Mouse (Mus musculus): ENCODE data around the gene Scube1. TPM values are rescaled to one million over a fixed set of nuclear protein-coding genes. Genes with fewer than 3 reads are reported as not detected.

The Scube1 gene
- polyA plus RNA-seq, 1 experiment: 24.7 TPM

DNA sequence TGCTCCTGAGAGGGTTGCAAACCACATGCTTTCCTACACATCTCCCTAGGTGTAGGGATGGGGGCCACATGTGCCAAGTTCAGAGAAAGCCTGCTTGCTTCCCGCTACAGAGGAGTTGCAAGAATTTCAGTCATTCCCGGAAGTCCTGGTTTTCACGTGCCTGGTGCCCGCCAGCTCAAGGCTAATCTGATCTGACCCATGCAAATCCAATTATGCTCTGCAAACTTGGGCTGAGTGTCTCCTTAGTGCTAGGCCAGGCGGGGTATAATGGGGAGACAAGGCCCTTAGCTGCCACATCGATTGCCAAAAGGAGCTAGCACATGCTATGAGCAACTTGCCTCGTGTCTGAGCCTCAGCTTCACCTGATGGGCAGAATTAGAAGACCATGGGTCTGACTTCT, 62.7 kb downstream of the Scube1 start:
- peak; percentile 55 for DNase-seq (ENCODE audit: low read depth)
- TF ChIP-seq CTCF (IDR thresholded peaks at IDR 0.05; ENCODE audit: borderline replicate concordance, extremely low read depth, insufficient read depth, insufficient read length) (no peak), POLR2A (IDR thresholded peaks at IDR 0.05; ENCODE audit: borderline replicate concordance, extremely low read depth, insufficient read depth, insufficient read length, poor library complexity, severe bottlenecking) (no peak)

- no peak for DNase-seq (ENCODE audit: low read depth)
- TF ChIP-seq POLR2A (IDR thresholded peaks at IDR 0.05; ENCODE audit: borderline replicate concordance, extremely low read depth, insufficient read depth, insufficient read length, poor library complexity, severe bottlenecking) (no peak), CTCF (IDR thresholded peaks at IDR 0.05; ENCODE audit: borderline replicate concordance, extremely low read depth, insufficient read depth, insufficient read length) (no peak)
Measured at GRCm38 (mm10) chr15:83642518-83642917, 82.3 kb downstream of the Scube1 start.

DNA sequence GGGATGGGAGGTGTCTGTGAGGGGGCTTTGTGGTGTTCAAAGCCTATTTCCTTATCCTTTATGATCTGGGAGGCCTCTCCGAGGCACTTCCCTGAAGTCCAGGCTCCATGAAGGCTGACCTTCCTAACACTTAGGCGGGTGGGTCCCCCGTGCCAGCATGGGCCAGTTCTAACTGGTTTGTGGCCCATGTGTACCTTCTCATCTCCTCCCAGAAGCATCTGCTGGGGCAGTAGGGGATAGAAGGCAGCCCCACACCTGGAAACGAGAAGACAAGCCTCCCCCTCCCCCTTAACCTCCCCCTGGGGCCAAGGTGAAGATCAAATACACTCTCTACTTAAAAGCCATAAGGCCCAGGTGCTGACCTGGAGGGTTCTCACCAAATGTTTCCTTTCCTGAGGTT, 84.6 kb downstream of the Scube1 start:
- TF ChIP-seq CTCF (IDR thresholded peaks at IDR 0.05; ENCODE audit: borderline replicate concordance, extremely low read depth, insufficient read depth, insufficient read length): no peak
- no peak for TF ChIP-seq POLR2A (IDR thresholded peaks at IDR 0.05; ENCODE audit: borderline replicate concordance, extremely low read depth, insufficient read depth, insufficient read length, poor library complexity, severe bottlenecking)
- no peak for DNase-seq (ENCODE audit: low read depth)

- no peak for DNase-seq (ENCODE audit: low read depth)
- TF ChIP-seq CTCF (IDR thresholded peaks at IDR 0.05; ENCODE audit: borderline replicate concordance, extremely low read depth, insufficient read depth, insufficient read length) (no peak), POLR2A (IDR thresholded peaks at IDR 0.05; ENCODE audit: borderline replicate concordance, extremely low read depth, insufficient read depth, insufficient read length, poor library complexity, severe bottlenecking) (no peak)
Measured at GRCm38 (mm10) chr15:83639160-83639559, 85.7 kb downstream of the Scube1 start.

GRCm38 (mm10) chr15:83638196-83638899, 86.5 kb downstream of the Scube1 start:
- TF ChIP-seq POLR2A (IDR thresholded peaks at IDR 0.05; ENCODE audit: borderline replicate concordance, extremely low read depth, insufficient read depth, insufficient read length, poor library complexity, severe bottlenecking) (no peak), CTCF (IDR thresholded peaks at IDR 0.05; ENCODE audit: borderline replicate concordance, extremely low read depth, insufficient read depth, insufficient read length) (no peak)
- no peak for DNase-seq (ENCODE audit: low read depth)

GRCm38 (mm10) chr15:83636759-83637158, 88.1 kb downstream of the Scube1 start:
- TF ChIP-seq POLR2A (IDR thresholded peaks at IDR 0.05; ENCODE audit: borderline replicate concordance, extremely low read depth, insufficient read depth, insufficient read length, poor library complexity, severe bottlenecking): no peak
- no peak for TF ChIP-seq CTCF (IDR thresholded peaks at IDR 0.05; ENCODE audit: borderline replicate concordance, extremely low read depth, insufficient read depth, insufficient read length)
- no peak for DNase-seq (ENCODE audit: low read depth)

GRCm38 (mm10) chr15:83635251-83635650, 89.6 kb downstream of the Scube1 start:
- TF ChIP-seq CTCF (IDR thresholded peaks at IDR 0.05; ENCODE audit: borderline replicate concordance, extremely low read depth, insufficient read depth, insufficient read length): no peak
- TF ChIP-seq POLR2A (IDR thresholded peaks at IDR 0.05; ENCODE audit: borderline replicate concordance, extremely low read depth, insufficient read depth, insufficient read length, poor library complexity, severe bottlenecking): no peak
- no peak for DNase-seq (ENCODE audit: low read depth)

DNA sequence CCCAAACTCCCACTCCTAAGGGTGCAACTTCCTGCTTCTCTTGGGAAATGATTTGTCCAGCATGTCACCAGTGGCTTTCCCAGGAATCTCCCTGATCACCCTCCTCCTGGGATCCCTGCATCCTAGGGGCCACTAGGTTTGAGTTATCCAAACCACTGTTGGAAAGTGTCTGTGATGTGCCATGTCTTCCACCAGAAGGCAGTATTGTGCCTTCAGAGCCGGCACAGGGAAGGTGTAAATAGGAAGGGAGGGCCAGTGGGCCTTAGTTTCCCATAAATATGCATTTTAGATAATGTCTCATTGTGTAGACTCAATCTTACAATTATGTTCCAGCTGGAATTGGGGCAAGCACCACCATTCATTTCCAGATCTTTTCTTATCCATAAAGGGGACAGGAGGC, 90.7 kb downstream of the Scube1 start:
- TF ChIP-seq POLR2A (IDR thresholded peaks at IDR 0.05; ENCODE audit: borderline replicate concordance, extremely low read depth, insufficient read depth, insufficient read length, poor library complexity, severe bottlenecking): no peak
- TF ChIP-seq CTCF (IDR thresholded peaks at IDR 0.05; ENCODE audit: borderline replicate concordance, extremely low read depth, insufficient read depth, insufficient read length): peak; percentile 73; the same call in 1 of the 2 replicates
- DNase-seq (ENCODE audit: low read depth): peak; percentile 54

GRCm38 (mm10) chr15:83631071-83631470, 93.8 kb downstream of the Scube1 start:
- no peak for TF ChIP-seq POLR2A (IDR thresholded peaks at IDR 0.05; ENCODE audit: borderline replicate concordance, extremely low read depth, insufficient read depth, insufficient read length, poor library complexity, severe bottlenecking)
- TF ChIP-seq CTCF (IDR thresholded peaks at IDR 0.05; ENCODE audit: borderline replicate concordance, extremely low read depth, insufficient read depth, insufficient read length): no peak
- DNase-seq (ENCODE audit: low read depth): no peak

DNA sequence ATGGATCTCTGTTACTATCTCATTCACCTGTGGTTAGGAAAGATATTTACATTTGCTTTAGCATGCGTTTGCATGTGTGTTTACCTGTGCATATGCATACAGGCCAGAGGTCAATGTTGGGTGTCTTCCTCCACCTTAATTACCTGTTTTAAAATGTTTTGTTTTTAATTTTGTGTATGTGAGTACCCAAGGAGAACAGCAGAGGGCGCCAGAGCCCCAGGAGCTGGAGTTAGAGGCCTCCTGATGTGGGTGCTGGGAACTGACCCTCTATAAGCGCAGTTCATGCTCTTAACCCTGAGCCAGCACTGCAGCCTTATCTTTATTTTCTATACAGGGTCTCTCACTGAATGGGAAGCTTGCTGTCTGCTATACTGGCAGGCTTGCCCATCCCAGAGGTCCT, 95.1 kb downstream of the Scube1 start:
- DNase-seq (ENCODE audit: low read depth): no peak
- TF ChIP-seq CTCF (IDR thresholded peaks at IDR 0.05; ENCODE audit: borderline replicate concordance, extremely low read depth, insufficient read depth, insufficient read length) (peak; percentile 19; the same call in 1 of the 2 replicates), POLR2A (IDR thresholded peaks at IDR 0.05; ENCODE audit: borderline replicate concordance, extremely low read depth, insufficient read depth, insufficient read length, poor library complexity, severe bottlenecking) (no peak)

DNA sequence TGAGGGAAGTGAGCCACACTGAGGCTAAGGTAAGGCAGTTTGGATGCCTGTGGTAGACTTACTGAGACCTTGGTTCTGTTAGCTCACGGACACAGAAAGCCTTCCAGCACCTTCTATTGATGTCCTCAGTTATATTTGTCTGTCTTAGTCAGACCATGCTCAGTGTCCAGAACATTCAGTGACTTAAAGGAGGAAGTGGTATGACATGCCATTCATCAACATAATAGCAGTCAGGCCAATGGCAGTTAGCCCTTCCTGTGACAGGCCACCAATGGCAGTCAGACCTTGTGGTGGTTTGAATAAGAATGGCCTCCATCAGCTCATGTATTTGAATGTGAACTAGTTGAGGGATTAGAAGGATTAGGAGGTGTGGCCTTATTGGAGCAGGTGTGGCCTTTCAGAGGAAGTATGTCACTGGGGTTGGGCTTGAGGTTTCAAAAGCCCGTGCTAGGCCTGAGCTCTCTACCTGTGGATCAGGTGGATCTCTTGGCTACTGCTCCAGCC, 98.6 kb downstream of the Scube1 start:
- TF ChIP-seq POLR2A (IDR thresholded peaks at IDR 0.05; ENCODE audit: borderline replicate concordance, extremely low read depth, insufficient read depth, insufficient read length, poor library complexity, severe bottlenecking): no peak
- no peak for TF ChIP-seq CTCF (IDR thresholded peaks at IDR 0.05; ENCODE audit: borderline replicate concordance, extremely low read depth, insufficient read depth, insufficient read length)

DNA sequence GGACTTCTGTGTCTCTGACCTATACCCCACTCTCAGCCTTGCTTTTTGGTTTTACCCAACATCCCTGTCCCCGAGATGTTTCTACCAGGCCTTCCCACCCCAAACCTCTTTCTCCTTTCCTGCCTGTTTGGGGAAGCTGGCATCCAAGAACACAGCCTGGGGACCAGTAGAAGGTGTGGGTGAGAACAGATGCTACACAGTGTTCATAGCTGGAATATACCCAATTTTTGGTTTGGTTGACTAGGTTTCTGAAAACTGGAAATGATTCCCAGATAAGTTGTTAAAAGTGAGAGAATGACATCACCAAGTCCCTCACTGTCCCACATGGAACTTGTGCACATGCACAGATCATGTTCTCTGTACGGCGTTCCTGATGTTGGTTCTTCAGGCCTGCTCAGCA, 109.6 kb downstream of the Scube1 start:
- TF ChIP-seq CTCF (IDR thresholded peaks at IDR 0.05; ENCODE audit: borderline replicate concordance, extremely low read depth, insufficient read depth, insufficient read length): no peak
- TF ChIP-seq POLR2A (IDR thresholded peaks at IDR 0.05; ENCODE audit: borderline replicate concordance, extremely low read depth, insufficient read depth, insufficient read length, poor library complexity, severe bottlenecking): no peak

More for the DNA sequence above, 98.6 kb downstream of the Scube1 start:
- no peak for DNase-seq (ENCODE audit: low read depth)

More for the DNA sequence above, 109.6 kb downstream of the Scube1 start:
- no peak for DNase-seq (ENCODE audit: low read depth)

Measured in brain, embryonic 14.5 days (tissue).